13 mouse cellular contexts compared by ENCODE assay signal in genomic region chr9:107734567-107734971, GRCm38 (mm10). TPM values are rescaled to one million over a fixed set of nuclear protein-coding genes. Genes with fewer than 3 reads are reported as not detected.
DNase-seq lines count a peak whose midpoint lies in the region; ATAC-seq and TF ChIP-seq lines count a peak whose summit lies in the region.
"Had no signal": no experiment of that assay in that cellular context is flagged by ENCODE, and none has a peak within 500 bp of the region (broad histone marks: within the 10 kb centered on the region; RNA-seq: fewer than 3 reads in every experiment).

No protein-coding gene starts in this region.

- no peak overlapping the region for H3K9ac ChIP-seq in heart, adult 2 months (ENCODE audit: low read depth, low read length)
- peak overlapping the region; percentile 24; the same call in 1 of the 2 replicates for H3K9ac ChIP-seq in midbrain, embryonic 11.5 days (ENCODE audit: low read length)

- H3K4me1 ChIP-seq in heart, adult 2 months (ENCODE audit: control insufficient read depth, insufficient read depth, low read length) = no peaks in the 10 kb centered on the region
- H3K4me1 ChIP-seq in hindbrain, embryonic 10.5 days (replicated peaks) = peaks cover 67% of the 10 kb centered on the region
- peaks cover 46% of the 10 kb centered on the region for H3K4me1 ChIP-seq in midbrain, embryonic 11.5 days (ENCODE audit: control insufficient read depth, insufficient read depth, low read length)

- WGBS in heart, adult 2 months = 52% methylated on average over 7 of the region's 7 CpGs
- 27% methylated on average over 7 of the region's 7 CpGs for WGBS in hindbrain, embryonic 10.5 days
- WGBS in midbrain, embryonic 11.5 days = 25% methylated on average over 7 of the region's 7 CpGs

- intact Hi-C loops in heart, adult 2 months (cut with DNase I) = no loop called here

- no peak overlapping the region for H3K27ac ChIP-seq in heart, adult 2 months
- peak overlapping the region; percentile 83 for H3K27ac ChIP-seq in hindbrain, embryonic 10.5 days
- H3K27ac ChIP-seq in midbrain, embryonic 11.5 days (ENCODE audit: low read depth, low read length) = peak overlapping the region; percentile 55

- no peak for TF ChIP-seq EP300 in heart, adult 2 months (IDR thresholded peaks at IDR 0.05; ENCODE audit: insufficient read depth, low read depth, low read length)

- no peak overlapping the region for H3K4me3 ChIP-seq in heart, adult 2 months
- peak overlapping the region; percentile 37; the same call in 1 of the 2 replicates for H3K4me3 ChIP-seq in hindbrain, embryonic 10.5 days
- H3K4me3 ChIP-seq in midbrain, embryonic 11.5 days (ENCODE audit: low read depth, low read length) = no peak overlapping the region
- H3K4me3 ChIP-seq: megakaryocyte, embryonic 14.5 days had no signal

- peaks cover 3% of the 10 kb centered on the region for H3K27me3 ChIP-seq in heart, adult 2 months (ENCODE audit: control insufficient read depth, insufficient read depth, low read length)
- H3K27me3 ChIP-seq in hindbrain, embryonic 10.5 days (ENCODE audit: insufficient read depth, poor library complexity, severe bottlenecking) = peaks cover 29% of the 10 kb centered on the region
- H3K27me3 ChIP-seq in midbrain, embryonic 11.5 days (ENCODE audit: control insufficient read depth, insufficient read depth, low read length) = no peaks in the 10 kb centered on the region

- no peaks in the 10 kb centered on the region for H3K36me3 ChIP-seq in heart, adult 2 months (ENCODE audit: control insufficient read depth, insufficient read depth, low read length)
- peaks cover 17% of the 10 kb centered on the region for H3K36me3 ChIP-seq in hindbrain, embryonic 10.5 days
- peaks cover 3% of the 10 kb centered on the region; the same call in 1 of the 2 replicates for H3K36me3 ChIP-seq in midbrain, embryonic 11.5 days (ENCODE audit: control insufficient read depth, insufficient read depth, low read length)

- peak; percentile 69 for DNase-seq in heart, adult 11 months
- no peak for DNase-seq in heart, adult 2 months
- DNase-seq in adipocyte (ENCODE audit: low spot score) = peak; percentile 32
- peak; percentile 41 for DNase-seq in hindbrain, embryonic 10.5 days (ENCODE audit: low spot score)
- no peak for DNase-seq in midbrain, embryonic 11.5 days (ENCODE audit: low spot score, missing footprints)
- DNase-seq in thymus, postnatal 14 days = no peak
- DNase-seq in adrenal gland, postnatal 4 days (ENCODE audit: low spot score in 2 of 2) = no peak
- DNase-seq in adrenal gland, adult (ENCODE audit: inconsistent age in 2 of 2, low spot score in 1 of 2) = no peak
- DNase-seq: B cell, adult 2 months; heart, adult 18-20 months; kidney, adult 11 months; liver had no signal

- H3K79me2 ChIP-seq in heart, adult 2 months (replicated peaks; ENCODE audit: control insufficient read depth, insufficient read depth, low read length) = no peaks in the 10 kb centered on the region

- TF ChIP-seq CTCF in heart, adult 2 months (IDR thresholded peaks at IDR 0.05) = no peak

- no peaks in the 10 kb centered on the region for H3K9me3 ChIP-seq in hindbrain, embryonic 10.5 days
- no peaks in the 10 kb centered on the region for H3K9me3 ChIP-seq in midbrain, embryonic 11.5 days (ENCODE audit: control insufficient read depth, low read length)
- H3K9me3 ChIP-seq: megakaryocyte, embryonic 14.5 days had no signal

- H3K4me2 ChIP-seq in midbrain, embryonic 11.5 days = no peak overlapping the region; the same call in 1 of the 2 replicates

- no peak for TF ChIP-seq POLR2A in heart, adult 2 months (IDR thresholded peaks at IDR 0.05; ENCODE audit: insufficient read depth, low read depth, low read length)

- peak; percentile 27; the same call in 1 of the 2 replicates for ATAC-seq in midbrain, embryonic 11.5 days (ENCODE audit: low FRiP score)

RNA-seq across cellular contexts. Expression of gene Sema3f, which starts 24.3 kb away (rescaled TPM):
- 10 to 100 TPM; 13.4 to 16.8 TPM for total RNA-seq in heart, adult 2 months (2021)
- 29.1 and 31.8 TPM in 2 replicates for polyA plus RNA-seq in heart, adult 2 months (2012; rRNA removed)
- 14.5 and 16.4 TPM in 2 replicates for polyA plus RNA-seq in hindbrain, embryonic 10.5 days (2016; fragmentation: Nextera tagmentation; extraction: Ambion mirVana)
- polyA plus RNA-seq in midbrain, embryonic 11.5 days (2014; fragmentation: Nextera tagmentation; extraction: Ambion mirVana) = 9.6 and 11.9 TPM in 2 replicates
- total RNA-seq in adrenal gland, postnatal 4 days (2021) = 10 to 100 TPM; 28.9 to 32.8 TPM

RNA-seq across cellular contexts. Expression of gene Rbm5, which starts 36.2 kb away (rescaled TPM):
- total RNA-seq in heart, adult 2 months (2021) = 10 to 100 TPM; 38.9 to 54.6 TPM
- polyA plus RNA-seq in heart, adult 2 months (2012; rRNA removed) = 50.5 and 68.3 TPM in 2 replicates
- 196 and 204 TPM in 2 replicates for polyA plus RNA-seq in hindbrain, embryonic 10.5 days (2016; fragmentation: Nextera tagmentation; extraction: Ambion mirVana)
- polyA plus RNA-seq in midbrain, embryonic 11.5 days (2014; fragmentation: Nextera tagmentation; extraction: Ambion mirVana) = 186 and 191 TPM in 2 replicates
- 100 to 1,000 TPM; 152 to 155 TPM for total RNA-seq in adrenal gland, postnatal 4 days (2021)

RNA-seq across cellular contexts. Expression of gene Gnat1, which starts 55.1 kb away (rescaled TPM):
- not detected for total RNA-seq in heart, adult 2 months (2021)
- not detected in 2 replicates for polyA plus RNA-seq in heart, adult 2 months (2012; rRNA removed)
- 2.6 and 3.1 TPM in 2 replicates for polyA plus RNA-seq in hindbrain, embryonic 10.5 days (2016; fragmentation: Nextera tagmentation; extraction: Ambion mirVana)
- 1.1 and 1.4 TPM in 2 replicates for polyA plus RNA-seq in midbrain, embryonic 11.5 days (2014; fragmentation: Nextera tagmentation; extraction: Ambion mirVana)
- total RNA-seq in adrenal gland, postnatal 4 days (2021) = 1 to 10 TPM in 1 of 2 experiments, under 1 TPM in 1; 0.73 to 1.6 TPM
- total RNA-seq: heart, adult 18-20 months had no signal

Comparison
In these comparisons a context has a peak if more than half of its experiments do, and no peak if none do; other contexts are left out.
1. DNase-seq: peak in heart, adult 11 months (single experiment), adipocyte (single experiment) and hindbrain, embryonic 10.5 days (single experiment); none in heart, adult 2 months (0 of 2), midbrain, embryonic 11.5 days (single experiment), thymus, postnatal 14 days (single experiment), adrenal gland, postnatal 4 days (0 of 2) and adrenal gland, adult (0 of 2).